Mouse (Mus musculus) small intestine, adult 10 weeks (tissue): Measurements from ENCODE around the gene Sgpp1. TPM values are rescaled to one million over a fixed set of nuclear protein-coding genes. Genes with fewer than 3 reads are reported as not detected.

Experiments used
- polyA plus RNA-seq: library from polyadenylated mRNA; stranded (reverse); fragments of 350-450 nt; fragmentation: Illumina TruSeq; extraction: RNeasy Lipid Tissue Mini Kit (QIAGEN cat#74804); gene quantifications from one replicate; pipeline ENCODE4 v1.2.3, GENCODE M21; 2014; ENCODE audit warnings: low replicate concordance

The Sgpp1 gene
- polyA plus RNA-seq, result 119 TPM

DNA sequence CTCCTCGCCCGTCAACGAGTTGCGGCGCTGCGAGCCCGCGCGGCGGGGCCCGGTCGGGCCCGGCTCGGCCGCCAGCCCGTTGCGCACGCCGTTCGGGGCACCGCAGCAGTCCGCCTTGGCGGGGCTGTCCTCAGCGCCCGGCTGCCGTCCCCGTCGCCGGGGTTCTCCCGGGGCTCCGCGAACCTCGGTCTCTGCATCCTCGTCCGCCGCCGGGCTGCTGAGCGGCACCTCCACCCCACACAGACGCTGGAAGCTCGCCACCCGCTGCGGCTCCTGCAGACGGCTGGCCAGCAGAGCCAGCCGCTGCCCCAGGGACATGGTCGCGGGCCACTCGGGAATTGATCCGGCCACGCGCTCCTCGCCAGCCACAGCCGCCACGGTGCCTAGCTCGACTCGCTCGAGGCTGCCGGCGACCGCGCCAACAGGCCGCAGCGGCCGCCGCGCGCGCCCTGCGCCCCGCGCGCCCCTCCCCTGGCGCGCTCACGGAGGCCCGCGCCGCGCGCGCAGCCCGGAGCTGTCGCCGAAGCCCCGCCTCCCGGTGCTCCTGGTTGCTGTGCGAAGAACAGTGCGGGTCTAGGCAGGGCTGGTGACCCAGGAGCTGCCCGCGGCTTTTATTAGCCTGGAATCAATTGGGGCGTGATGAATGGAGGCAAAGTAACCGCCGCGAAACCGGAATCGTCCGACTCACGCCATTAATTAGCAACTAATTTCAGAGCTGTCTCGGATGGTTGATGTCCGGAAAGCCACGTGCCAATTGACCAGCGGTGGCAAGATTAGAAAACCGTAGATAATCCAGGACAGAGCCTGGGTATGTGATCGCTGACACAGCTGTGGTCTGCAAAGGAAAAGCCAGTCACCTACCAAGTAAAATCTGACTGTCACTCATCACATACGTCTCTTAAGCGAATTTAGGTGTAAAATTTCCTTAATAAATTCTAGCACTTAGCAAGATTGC is at the start of gene Sgpp1:
Sgpp1 (minus strand) TSS at position 484 of the 955 bp plus-strand sequence.

DNA sequence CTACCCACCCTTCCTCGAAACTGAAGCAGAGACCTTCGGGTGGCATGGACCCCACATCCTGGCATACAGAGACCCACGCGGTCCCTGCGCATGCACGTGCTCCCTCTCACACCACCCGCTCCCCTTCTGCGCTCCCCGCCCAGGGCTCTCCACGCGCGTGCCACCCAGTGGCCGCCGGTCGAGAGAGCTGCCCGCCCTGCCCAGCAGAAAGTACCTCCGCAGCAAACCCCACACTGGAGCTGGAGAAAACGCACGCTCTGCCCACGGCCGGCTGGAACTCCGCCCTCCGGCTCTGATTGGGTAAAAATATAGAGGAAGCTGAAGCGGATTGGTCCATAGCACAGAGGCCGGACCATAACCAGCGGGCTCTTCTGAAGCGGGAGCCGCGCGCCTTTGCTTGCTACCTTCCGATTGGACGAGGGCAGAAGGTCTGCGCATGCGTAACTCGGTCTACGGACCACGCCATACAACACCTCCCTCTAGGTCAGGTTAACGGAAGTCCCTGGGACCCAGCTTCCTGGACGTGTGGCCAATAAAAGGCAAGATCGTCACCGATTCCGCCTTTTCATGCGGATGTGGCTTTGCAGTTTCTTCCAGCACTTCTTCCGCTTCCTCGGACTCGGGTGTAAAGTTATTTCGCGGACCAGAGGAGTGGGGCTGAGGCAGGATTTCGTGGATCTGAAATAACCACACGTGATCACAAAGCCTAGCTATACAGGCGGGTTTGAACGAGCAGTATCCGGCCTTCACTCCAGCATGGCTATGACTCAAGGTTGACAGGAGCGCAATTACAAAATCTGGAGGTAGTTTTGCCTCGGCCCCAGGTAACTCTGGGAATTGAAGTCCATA is 66.0 kb downstream of the Sgpp1 start, which contains the start of gene Wdr89:
Wdr89 (minus strand) TSS at position 280 of the 849 bp plus-strand sequence.

Other genes with a start within 250 kb of the Sgpp1 start
- 55.9 TPM for gene Ppp2r5e, start 139.5 kb downstream of the Sgpp1 start, polyA plus RNA-seq
- gene Wdr89, start 66.2 kb downstream of the Sgpp1 start, polyA plus RNA-seq, result 3.0 TPM
- gene Syne2, start 82.4 kb upstream of the Sgpp1 start, polyA plus RNA-seq, result 25.4 TPM